Mouse (Mus musculus) thymus, adult 2 months (tissue): ENCODE results near the gene Icosl.
"Not testable (repeated sequence)": the region's sequence is repeated elsewhere in the genome, so short reads cannot be mapped to it uniquely, and the experiment has no call there.

Experiments
- CTCF ChIP-seq: fragments of 200-500 bp; IDR thresholded peaks from 2 replicates; pipeline ENCODE4 v1.5.1; 2012; ENCODE audit warnings: mild to moderate bottlenecking, control low read depth, low read length, moderate library complexity, borderline replicate concordance; ENCODE audit not compliant: control insufficient read depth, poor library complexity, insufficient read depth; ENCODE audit errors: extremely low read depth
- POLR2A ChIP-seq: fragments of 200-500 bp; IDR thresholded peaks from 2 replicates; pipeline ENCODE4 v1.6.1; 2012; ENCODE audit warnings: mild to moderate bottlenecking, low read length, control low read depth, moderate library complexity; ENCODE audit not compliant: control insufficient read depth, poor library complexity, insufficient read depth; ENCODE audit errors: extremely low read depth

- TF ChIP-seq CTCF, POLR2A: not testable (repeated sequence)
Measured at GRCm38 (mm10) chr10:78125061-78125460, 56.0 kb downstream of the Icosl start.
